Mouse (Mus musculus): ENCODE data around the gene Ercc1.

The Ercc1 gene

GRCm38 (mm10) chr7:19365376-19365775 is 20.8 kb downstream of the Ercc1 start:
- DNase-seq (ENCODE audit: low read depth, low spot score), result no peak

DNA sequence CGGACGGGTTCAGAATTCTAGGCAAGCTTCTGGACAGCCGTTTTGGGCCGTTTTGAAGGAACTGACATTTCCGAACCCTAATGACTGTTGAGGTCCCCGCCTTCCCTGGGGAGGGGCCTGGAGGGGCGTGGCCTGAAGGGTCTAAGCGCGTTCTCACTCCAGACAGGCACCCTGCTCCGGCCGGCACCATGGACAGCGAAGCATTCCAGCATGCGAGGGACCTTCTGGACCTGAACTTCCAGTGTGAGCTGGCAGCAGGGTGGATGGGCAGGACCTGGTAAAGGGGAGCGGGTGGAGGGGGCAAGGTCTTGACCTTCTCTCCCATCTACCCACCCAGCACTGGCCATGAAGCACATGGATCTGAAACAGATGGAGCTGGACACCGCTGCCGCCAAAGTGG is 23.8 kb downstream of the Ercc1 start:
- DNase-seq (ENCODE audit: low read depth, low spot score), result no peak

GRCm38 (mm10) chr7:19369823-19370425 is 25.3 kb downstream of the Ercc1 start:
- DNase-seq (ENCODE audit: low read depth, low spot score), result no peak

GRCm38 (mm10) chr7:19373367-19373766 is 28.8 kb downstream of the Ercc1 start:
- no peak for DNase-seq (ENCODE audit: low read depth, low spot score)

DNA sequence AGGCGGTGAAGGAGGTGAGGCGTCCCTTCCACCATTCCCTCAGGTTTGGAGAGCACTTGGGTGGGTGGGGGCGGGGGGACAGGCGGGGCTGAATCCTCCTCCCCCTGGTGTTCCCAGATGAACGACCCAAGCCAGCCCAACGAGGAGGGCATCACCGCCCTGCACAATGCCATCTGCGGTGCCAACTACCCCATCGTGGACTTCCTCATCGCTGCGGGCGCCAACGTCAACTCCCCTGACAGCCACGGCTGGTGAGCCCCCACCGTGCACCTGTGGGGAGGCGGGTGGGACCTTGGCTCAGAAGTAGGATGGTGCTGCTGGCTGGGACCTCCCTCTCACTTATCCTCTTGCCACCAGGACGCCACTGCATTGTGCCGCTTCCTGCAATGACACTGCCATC is 30.8 kb downstream of the Ercc1 start:
- DNase-seq (ENCODE audit: low read depth, low spot score), result no peak

DNA sequence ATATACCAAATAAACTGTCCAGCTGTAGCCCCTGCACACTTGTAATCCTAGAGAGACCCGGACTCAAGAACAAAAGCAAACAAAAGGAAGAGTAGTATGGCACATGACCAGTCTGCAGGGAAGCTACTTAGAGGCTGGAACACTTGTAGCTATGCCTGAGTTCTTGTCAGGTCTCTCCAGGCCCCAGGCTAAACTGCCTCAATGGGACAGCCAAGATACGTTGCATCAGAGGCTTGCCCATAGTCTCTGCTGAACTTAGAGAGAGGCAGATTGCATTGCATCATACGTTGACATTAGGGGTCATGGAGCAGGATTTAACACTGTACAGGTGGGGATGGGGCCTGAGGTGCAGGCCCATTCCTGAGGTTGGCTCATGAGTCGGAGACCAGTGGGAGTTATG is 31.4 kb downstream of the Ercc1 start:
- DNase-seq (ENCODE audit: low read depth, low spot score), result no peak

GRCm38 (mm10) chr7:19378049-19378448 is 33.5 kb downstream of the Ercc1 start:
- peak; percentile 73 for DNase-seq (ENCODE audit: low read depth, low spot score)

DNA sequence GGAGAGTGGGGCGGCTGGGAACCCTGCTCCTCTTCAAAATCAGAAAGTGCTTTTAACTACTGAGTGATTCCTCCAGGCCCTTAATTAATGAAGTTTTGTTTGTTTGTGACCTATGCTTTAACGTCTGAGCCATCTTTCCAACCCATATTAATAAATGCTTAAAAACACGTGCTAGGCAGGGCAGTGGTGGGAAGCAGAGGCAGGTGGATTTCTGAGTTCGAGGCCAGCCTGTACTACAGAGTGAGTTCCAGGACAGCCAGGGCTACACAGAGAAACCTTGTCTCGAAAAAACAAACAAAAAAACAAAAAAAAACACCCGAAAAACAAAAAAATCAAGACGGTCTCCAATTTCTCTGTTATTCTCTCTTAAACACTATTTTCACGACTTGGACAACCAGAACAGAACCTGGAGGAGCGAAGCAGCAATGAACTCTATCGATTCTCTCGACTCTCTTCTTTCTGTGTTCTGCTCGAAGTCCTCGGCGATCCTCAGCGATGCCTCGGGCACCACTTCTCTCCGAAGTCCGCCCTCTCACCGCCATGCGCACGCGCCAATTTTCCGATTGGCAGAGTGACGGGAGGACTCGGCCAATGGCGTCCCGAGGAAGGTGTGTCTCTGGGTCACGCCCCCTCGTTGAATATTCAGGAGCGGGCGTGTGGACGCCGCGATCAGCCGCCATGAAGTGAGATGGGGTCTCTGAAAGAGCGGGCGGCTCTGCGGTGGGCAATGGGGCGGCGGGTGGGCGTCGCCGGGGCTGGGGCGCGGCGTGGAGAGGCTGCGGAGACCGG is 37.0 kb downstream of the Ercc1 start, which contains the start of gene Ercc2:
Gene Ercc2, plus strand, starts transcription at position 634 of the 789 bp plus-strand sequence.
- peak; percentile 99 for DNase-seq (ENCODE audit: low read depth, low spot score)

- DNase-seq (ENCODE audit: low read depth, low spot score), result no peak
These were observed 37.6 kb downstream of the Ercc1 start for GRCm38 (mm10) chr7:19382166-19382541.

DNA sequence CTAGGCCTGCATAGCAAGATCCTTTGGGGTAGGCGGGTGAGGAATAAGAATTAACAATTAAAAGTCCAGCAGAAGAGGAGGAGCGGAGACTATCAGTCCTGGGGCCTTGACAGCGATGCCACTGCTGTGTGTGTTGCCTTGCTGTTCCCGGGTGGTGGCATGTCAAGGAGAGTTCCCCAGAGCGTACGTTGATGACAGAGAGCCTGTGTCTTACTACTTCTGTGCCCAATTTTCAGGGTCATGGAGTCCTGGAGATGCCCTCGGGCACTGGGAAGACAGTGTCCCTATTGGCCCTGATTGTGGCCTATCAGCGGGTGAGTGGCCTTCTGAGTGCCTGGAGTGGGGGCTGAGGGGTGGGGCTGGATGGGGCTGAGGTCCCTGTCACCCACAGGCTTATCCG is 39.1 kb downstream of the Ercc1 start:
- DNase-seq (ENCODE audit: low read depth, low spot score), result no peak

DNA sequence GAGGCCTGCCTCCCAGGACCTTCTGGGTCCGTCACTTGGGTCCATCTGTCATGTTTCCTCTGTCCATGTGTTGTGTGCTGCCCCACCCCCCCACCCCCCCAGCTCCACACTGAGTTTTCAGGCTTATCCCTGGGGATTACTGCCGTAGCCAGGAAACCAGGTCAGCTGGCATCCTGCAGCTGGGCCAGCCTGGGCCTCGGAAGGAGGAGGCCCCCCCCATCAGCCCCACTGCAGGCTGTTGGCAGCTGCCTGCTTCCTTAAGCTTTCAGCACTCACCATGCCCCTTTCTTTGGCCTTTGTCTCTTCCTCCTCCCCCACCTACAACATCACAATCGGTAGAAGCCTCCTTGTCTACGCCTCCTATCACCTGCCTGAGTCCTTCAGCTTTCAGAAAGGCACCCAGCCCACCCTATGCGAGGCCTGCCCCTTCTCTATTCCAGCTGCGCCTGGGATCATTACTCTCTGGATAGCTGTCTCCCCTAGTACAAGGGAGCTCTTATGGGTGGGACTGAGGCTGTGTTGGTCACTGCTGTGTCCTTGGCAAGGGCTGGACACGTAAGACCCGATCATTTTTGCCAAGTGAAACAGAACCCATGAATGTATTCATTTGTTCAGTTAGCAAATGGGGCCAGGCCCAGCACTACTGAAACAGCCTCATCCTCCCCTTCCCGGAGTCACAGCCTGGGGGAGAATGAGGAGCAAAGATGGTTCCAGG is 44.3 kb downstream of the Ercc1 start:
- peak; percentile 90 for DNase-seq (ENCODE audit: low read depth, low spot score)

GRCm38 (mm10) chr7:19394484-19394883 is 49.9 kb downstream of the Ercc1 start:
- DNase-seq (ENCODE audit: low read depth, low spot score), result no peak

- DNase-seq (ENCODE audit: low read depth, low spot score), result peak; percentile 73
These were observed 55.1 kb downstream of the Ercc1 start for GRCm38 (mm10) chr7:19399496-19400280.

- DNase-seq (ENCODE audit: low read depth, low spot score), result no peak
These were observed 56.4 kb downstream of the Ercc1 start for GRCm38 (mm10) chr7:19400946-19401345.

- no peak for DNase-seq (ENCODE audit: low read depth, low spot score)
These were observed 58.0 kb downstream of the Ercc1 start for GRCm38 (mm10) chr7:19402535-19403112.

DNA sequence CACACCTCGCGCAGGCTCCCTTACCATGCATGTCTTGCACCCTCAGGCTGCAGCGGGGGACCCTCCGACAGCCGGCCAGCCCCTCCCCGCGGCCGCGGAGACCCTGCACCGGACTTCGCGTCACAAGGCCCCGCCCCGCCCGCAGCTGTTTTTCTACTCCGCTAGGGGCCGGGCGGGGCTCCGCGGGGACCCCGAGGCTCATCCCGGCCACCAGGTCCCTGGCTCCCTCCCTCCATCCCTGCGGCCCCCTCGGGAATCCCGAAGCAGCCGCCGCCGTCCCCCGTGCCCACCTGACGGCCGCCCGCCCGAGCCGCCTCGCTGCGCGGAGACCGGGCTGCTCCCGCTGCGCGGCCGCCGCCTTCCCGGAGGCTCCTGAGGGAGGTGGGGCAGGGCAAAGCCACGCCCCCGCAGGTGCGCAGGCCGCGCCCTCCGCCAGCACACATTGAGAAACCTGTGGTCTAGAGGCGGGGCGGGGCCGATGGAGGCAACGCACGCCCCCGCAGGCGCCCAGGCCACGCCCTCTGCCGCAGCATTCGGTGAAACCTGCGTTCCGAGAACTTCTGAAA is 59.2 kb downstream of the Ercc1 start, which contains the start of gene Klc3:
Gene Klc3, minus strand, starts transcription at position 374 of the 566 bp plus-strand sequence.
- no peak for DNase-seq (ENCODE audit: low read depth, low spot score)

DNA sequence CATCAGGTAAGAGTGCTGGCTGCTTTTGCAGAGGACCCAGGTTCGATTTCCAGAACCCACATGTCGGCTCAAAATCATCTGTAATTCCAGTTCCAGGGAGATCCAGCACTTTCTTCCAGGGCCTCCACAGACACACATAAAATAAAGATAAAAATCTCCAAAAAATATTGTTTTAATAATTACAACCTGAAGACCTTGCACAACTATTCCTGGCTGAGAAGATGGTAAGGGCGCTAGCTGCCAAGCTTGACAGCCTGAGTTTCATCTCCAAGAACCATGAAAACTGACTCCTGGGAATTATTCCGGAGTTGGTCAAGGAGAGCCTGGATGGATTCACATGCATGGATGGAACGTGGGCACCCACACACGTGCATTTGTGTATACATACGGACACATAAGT is 59.9 kb downstream of the Ercc1 start, which contains the start of gene Ckm:
Gene Ckm, plus strand, starts transcription at position 301 of the 400 bp plus-strand sequence.
- no peak for DNase-seq (ENCODE audit: low read depth, low spot score)

- DNase-seq (ENCODE audit: low read depth, low spot score), result peak; percentile 74
These were observed 60.8 kb downstream of the Ercc1 start for GRCm38 (mm10) chr7:19405417-19405816.
